Mouse (Mus musculus) midbrain, embryonic 12.5 days (tissue): ENCODE measurements around the gene Polr1d. TPM values are rescaled to one million over a fixed set of nuclear protein-coding genes. Genes with fewer than 3 reads are reported as not detected.

Experiments used
- ATAC-seq: fragments of 200-750 bp; cut with Nextera tagmentation; 2 replicates; pipeline ENCODE4 v1.8.0; 2017; ENCODE audit warnings: low read depth, moderate TSS enrichment, moderate library complexity; ENCODE audit not compliant: low FRiP score
- H3K27ac ChIP-seq: fragments of 300-500 bp; sonication (generic); replicated peaks from 2 replicates; pipeline ENCODE4 v1.5.1; 2016; ENCODE audit warnings: mild to moderate bottlenecking
- H3K27me3 ChIP-seq: fragments of 300-500 bp; sonication (generic); 2 replicates; pipeline ENCODE4 v1.6.1; 2016; ENCODE audit warnings: mild to moderate bottlenecking
- H3K36me3 ChIP-seq: fragments of 300-500 bp; sonication (generic); 2 replicates; pipeline ENCODE4 v1.6.1; 2016
- H3K4me1 ChIP-seq: fragments of 300-500 bp; sonication (generic); 2 replicates; pipeline ENCODE4 v1.6.1; 2016
- H3K4me2 ChIP-seq: fragments of 300-500 bp; sonication (generic); replicated peaks from 2 replicates; pipeline ENCODE4 v1.6.1; 2016; ENCODE audit warnings: mild to moderate bottlenecking, moderate library complexity
- H3K4me3 ChIP-seq: fragments of 300-500 bp; sonication (generic); 2 replicates; pipeline ENCODE4 v1.5.1; 2016; ENCODE audit warnings: mild to moderate bottlenecking
- H3K9ac ChIP-seq: fragments of 300-500 bp; sonication (generic); replicated peaks from 2 replicates; pipeline ENCODE4 v1.6.1; 2016; ENCODE audit warnings: mild to moderate bottlenecking, moderate library complexity
- H3K9me3 ChIP-seq: fragments of 300-500 bp; sonication (generic); 2 replicates; pipeline ENCODE4 v1.6.1; 2016; ENCODE audit warnings: mild to moderate bottlenecking
- WGBS: fragments of 180-500 bp; shearing (Covaris S2); methylation state at CpG from one replicate; pipeline ENCODE4 v1.1.7; 2016; 5-methylcytosine and 5-hydroxymethylcytosine counted together
- polyA plus RNA-seq: library from polyadenylated mRNA; unstranded; fragments of >200 nt; fragmentation: Nextera tagmentation; extraction: Ambion mirVana; gene quantifications from 2 replicates; pipeline ENCODE4 v1.2.1, GENCODE M21; 2016

Polr1d gene
- polyA plus RNA-seq, 1 experiment from 2014 or later = 100 TPM

DNA sequence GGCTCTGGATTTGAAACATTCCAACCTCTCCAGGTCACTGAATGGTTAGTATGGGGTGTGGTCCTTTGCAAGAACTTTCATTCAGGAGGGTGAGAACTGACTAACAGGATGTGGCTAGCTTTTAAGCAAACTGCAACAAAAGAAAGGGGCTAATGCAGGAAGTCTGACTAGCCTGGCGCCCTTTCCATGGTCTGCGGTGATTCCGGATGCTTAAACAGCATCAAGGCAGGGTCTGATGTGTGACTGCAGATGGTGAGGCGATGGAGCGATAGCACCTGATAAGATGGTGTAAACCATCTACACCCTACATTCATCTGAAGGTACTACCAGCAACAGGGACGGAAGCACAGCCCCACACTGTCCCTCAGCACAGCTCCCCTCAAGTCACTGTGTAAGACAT is 82.5 kb downstream of the Polr1d start:
- H3K27ac ChIP-seq = no peak overlapping the region
- 92% methylated on average over 6 of the region's 6 CpGs for WGBS
- ATAC-seq = no peak
- H3K4me1 ChIP-seq = peaks cover 24% of the 10 kb centered on the region
- H3K9ac ChIP-seq = no peak overlapping the region
- H3K9me3 ChIP-seq = no peaks in the 10 kb centered on the region
- H3K4me2 ChIP-seq = no peak overlapping the region
- H3K27me3 ChIP-seq = peaks cover 65% of the 10 kb centered on the region
- H3K36me3 ChIP-seq = no peaks in the 10 kb centered on the region
- no peak overlapping the region for H3K4me3 ChIP-seq

- Histone ChIP-seq H3K4me2 (no peak overlapping the region), H3K4me3 (no peak overlapping the region), H3K27ac (no peak overlapping the region), H3K36me3 (no peaks in the 10 kb centered on the region), H3K9ac (no peak overlapping the region), H3K27me3 (peaks cover 60% of the 10 kb centered on the region), H3K4me1 (peaks cover 19% of the 10 kb centered on the region), H3K9me3 (no peaks in the 10 kb centered on the region)
- WGBS = 85% methylated on average over 2 of the region's 2 CpGs
- ATAC-seq = no peak
Observed at GRCm38 (mm10) chr5:147159792-147160191, 82.9 kb downstream of the Polr1d start.

Other genes starting within 250 kb of the Polr1d start
- 401 and 415 TPM in 2 replicates for gene Rpl21, start 244.2 kb upstream of the Polr1d start, polyA plus RNA-seq
- gene Rasl11a, start 232.0 kb upstream of the Polr1d start, polyA plus RNA-seq = 22.5 and 22.6 TPM in 2 replicates
- gene Gtf3a, start 128.4 kb upstream of the Polr1d start, polyA plus RNA-seq = 90.9 and 99.8 TPM in 2 replicates
- 21.1 and 22.5 TPM in 2 replicates for gene Mtif3, start 113.2 kb upstream of the Polr1d start, polyA plus RNA-seq
- gene Lnx2, start 464 bp upstream of the Polr1d start, polyA plus RNA-seq = 6.3 and 7.4 TPM in 2 replicates
- gene Gsx1, start 111.6 kb downstream of the Polr1d start, polyA plus RNA-seq = 26.9 and 27.6 TPM in 2 replicates
- gene Pdx1, start 192.9 kb downstream of the Polr1d start, polyA plus RNA-seq = not detected in 2 replicates
- gene Cdx2, start 230.2 kb downstream of the Polr1d start, polyA plus RNA-seq = not detected in 2 replicates
- gene Urad, start 245.4 kb downstream of the Polr1d start, polyA plus RNA-seq = not detected in 2 replicates